Mouse (Mus musculus): ENCODE results near the gene Prpf38a.

DNA sequence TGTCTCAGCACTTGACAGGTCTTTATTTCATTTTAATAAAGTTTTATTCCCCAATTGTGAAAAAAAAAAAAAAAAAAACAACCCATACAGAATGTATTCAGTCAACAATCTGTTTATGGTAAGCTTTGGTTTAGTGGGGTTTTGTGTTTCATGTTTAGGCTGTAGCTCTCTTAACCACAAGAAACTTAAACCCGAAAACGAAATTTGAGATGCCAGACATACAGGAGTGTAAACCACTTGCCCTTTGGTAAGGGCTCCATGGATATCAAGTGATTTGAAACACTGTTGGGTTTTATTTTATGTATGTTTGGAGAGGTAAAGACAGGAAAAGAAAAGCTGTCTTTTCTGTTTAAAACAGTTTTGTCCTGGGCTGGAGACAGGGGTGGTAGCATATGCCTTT, 39.4 kb downstream of the Prpf38a start:
- TF ChIP-seq CTCF (IDR thresholded peaks at IDR 0.05; ENCODE audit: low read depth) (no peak), EP300 (optimal IDR thresholded peaks at IDR 0.05) (no peak)

All from stomach, postnatal 0 days (tissue).